Mouse (Mus musculus): ENCODE measurements around the gene Phlda2. TPM values are rescaled to one million over a fixed set of nuclear protein-coding genes. Genes with fewer than 3 reads are reported as not detected.

Gene Phlda2
- polyA plus RNA-seq, 1 experiment from 2014 or later: 10.5 TPM

DNA sequence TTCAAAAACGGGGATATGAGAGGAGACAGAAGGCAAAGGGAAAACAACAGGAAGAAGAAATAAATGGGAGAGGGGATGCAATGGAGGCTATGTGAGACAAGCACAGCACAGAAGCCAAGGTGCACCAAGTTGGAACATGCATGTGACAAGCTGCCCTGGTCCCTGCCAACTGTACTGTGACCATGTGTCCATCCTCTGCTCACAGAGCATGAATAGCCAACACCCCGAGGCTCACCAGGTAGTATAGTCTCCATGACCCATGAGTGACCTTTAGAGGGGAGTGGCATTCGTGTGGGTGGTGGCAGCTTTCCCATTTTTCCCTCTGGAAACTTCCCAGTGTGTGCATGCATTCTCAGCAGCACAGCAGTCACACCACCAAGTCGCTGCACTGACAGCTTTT is 16.4 kb upstream of the Phlda2 start:
- H3K9ac ChIP-seq: no peak overlapping the region
- 82% methylated on average over 4 of the region's 4 CpGs for WGBS
- no peak overlapping the region for H3K4me3 ChIP-seq
- no peak for ATAC-seq (ENCODE audit: insufficient number of reproducible peaks, low FRiP score, low TSS enrichment, low read depth)
- no peaks in the 10 kb centered on the region for H3K4me1 ChIP-seq
- H3K27ac ChIP-seq: no peak overlapping the region
- H3K36me3 ChIP-seq: peaks cover 95% of the 10 kb centered on the region
- no peaks in the 10 kb centered on the region for H3K9me3 ChIP-seq
- no peak overlapping the region for H3K4me2 ChIP-seq
- no peaks in the 10 kb centered on the region for H3K27me3 ChIP-seq

DNA sequence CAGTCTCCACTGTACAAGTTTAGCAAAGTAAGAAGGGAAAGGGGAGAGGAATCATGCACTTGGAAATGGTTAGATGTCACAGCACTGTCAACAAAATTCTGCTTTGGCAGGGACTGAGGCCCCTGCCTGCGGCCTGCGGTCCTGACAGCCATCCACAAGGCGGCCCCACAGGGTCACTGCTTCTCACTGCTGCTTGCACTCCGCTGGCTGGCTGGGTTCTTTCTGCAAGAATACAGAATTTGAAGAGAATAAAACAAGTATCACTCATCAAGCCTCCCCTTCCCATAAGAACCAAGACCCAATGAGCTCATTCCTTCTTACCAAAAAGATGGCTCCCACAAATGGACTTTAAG is 11.4 kb upstream of the Phlda2 start:
- H3K4me3 ChIP-seq: no peak overlapping the region
- no peak for ATAC-seq (ENCODE audit: insufficient number of reproducible peaks, low FRiP score, low TSS enrichment, low read depth)
- H3K36me3 ChIP-seq: peaks cover 75% of the 10 kb centered on the region
- H3K9me3 ChIP-seq: no peaks in the 10 kb centered on the region
- H3K4me2 ChIP-seq: no peak overlapping the region
- no peaks in the 10 kb centered on the region for H3K4me1 ChIP-seq
- H3K27me3 ChIP-seq: no peaks in the 10 kb centered on the region
- WGBS: 93% methylated on average over 4 of the region's 4 CpGs
- no peak overlapping the region for H3K9ac ChIP-seq
- no peak overlapping the region for H3K27ac ChIP-seq

DNA sequence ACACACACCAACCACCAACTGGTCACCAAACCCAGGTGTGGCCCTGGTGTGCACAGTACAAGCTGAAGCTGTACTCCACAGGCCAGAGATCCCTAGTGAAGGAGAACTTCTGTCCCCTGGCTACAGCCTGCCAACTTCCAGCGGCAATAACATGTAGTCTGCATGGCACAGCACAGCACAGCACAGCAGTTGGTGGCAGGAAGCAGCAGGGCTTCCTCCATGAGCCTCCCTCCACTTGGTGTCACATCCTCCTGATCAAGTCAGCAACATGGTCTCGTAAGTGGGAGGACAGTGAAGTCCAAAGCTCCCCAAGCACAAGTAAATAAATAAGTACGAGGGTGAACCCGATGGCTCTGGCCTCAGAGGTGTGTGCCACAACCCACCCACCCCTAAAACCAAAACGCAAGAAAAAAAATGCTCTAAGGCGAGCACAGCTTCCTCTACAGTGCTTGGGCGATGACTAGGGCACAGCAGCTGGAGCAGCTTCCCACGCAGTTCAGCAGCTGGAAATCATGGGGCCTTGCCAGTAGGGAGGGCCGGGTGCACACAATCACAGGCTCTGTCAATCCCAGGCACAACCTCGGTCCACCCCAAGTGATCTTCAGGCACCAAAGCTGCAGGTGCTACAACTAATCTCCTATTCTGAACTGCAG is 10.9 kb upstream of the Phlda2 start:
- Histone ChIP-seq H3K27me3 (no peaks in the 10 kb centered on the region), H3K9me3 (no peaks in the 10 kb centered on the region), H3K4me2 (no peak overlapping the region), H3K9ac (no peak overlapping the region), H3K27ac (no peak overlapping the region), H3K36me3 (peaks cover 70% of the 10 kb centered on the region), H3K4me1 (no peaks in the 10 kb centered on the region), H3K4me3 (no peak overlapping the region)
- no peak for ATAC-seq (ENCODE audit: insufficient number of reproducible peaks, low FRiP score, low TSS enrichment, low read depth)
- WGBS: 86% methylated on average over 10 of the region's 10 CpGs

DNA sequence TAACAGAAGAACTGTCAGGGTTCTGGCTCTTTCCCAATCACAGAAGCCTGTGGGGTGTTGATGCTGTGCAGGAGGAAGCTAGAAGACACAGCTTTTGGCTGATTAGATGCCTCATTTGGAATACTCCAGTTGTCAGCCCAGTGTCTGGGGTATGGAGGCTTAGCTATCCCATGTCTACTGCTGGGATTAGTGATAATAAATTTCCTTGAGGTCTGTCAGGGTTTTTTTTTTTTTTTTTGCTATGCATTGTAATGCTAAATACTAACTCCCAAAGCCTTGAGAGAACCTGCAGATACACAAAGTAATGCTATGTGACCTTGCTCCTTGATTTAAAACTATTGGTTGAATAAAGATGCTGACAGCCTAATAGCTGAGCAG is 8.4 kb upstream of the Phlda2 start:
- no peak overlapping the region for H3K4me3 ChIP-seq

DNA sequence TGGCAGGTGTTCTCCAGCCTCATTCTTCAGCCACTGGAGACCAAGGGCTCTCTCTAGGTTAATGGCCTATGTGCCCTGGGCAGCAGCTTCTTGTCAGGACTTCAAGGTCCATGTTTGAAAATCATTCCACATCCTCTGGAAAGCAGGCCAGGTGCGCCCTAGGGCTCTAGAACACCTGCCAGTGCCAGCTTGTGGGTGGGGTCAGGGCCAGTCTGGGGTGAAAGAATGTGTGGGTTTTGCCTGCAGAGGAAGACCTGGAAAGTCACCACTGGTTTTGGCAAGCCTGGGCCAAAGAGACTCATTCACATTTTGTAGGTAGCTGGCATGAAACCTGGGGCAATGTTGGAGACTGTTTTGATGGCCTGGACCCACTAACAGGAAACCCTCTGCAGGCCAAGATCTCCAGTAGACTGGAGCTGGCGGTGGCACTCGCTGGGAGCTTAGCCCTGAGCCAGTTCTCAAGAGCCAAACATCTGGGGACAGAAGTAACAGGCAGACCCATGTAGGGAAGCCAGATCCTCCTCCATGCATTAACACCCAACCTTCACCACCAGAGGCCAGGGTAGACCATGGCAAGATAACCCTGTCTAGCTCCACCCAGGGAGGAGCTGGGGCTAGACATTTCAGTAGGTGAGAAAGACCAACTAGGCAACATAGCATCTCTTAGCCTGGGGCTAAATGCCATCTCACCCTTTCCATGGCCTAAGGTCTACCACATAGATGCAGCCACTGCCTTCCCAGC is 7.8 kb upstream of the Phlda2 start:
- no peak overlapping the region for H3K4me3 ChIP-seq
- no peak for ATAC-seq (ENCODE audit: insufficient number of reproducible peaks, low FRiP score, low TSS enrichment, low read depth)
- peaks cover 3% of the 10 kb centered on the region; the same call in 1 of the 2 replicates for H3K27me3 ChIP-seq
- no peaks in the 10 kb centered on the region for H3K9me3 ChIP-seq
- no peak overlapping the region for H3K9ac ChIP-seq
- no peak overlapping the region for H3K27ac ChIP-seq
- peaks cover 39% of the 10 kb centered on the region for H3K36me3 ChIP-seq
- H3K4me1 ChIP-seq: no peaks in the 10 kb centered on the region
- H3K4me2 ChIP-seq: no peak overlapping the region
- WGBS: 80% methylated on average over 3 of the region's 3 CpGs

More for the DNA sequence above, 8.4 kb upstream of the Phlda2 start:
- peaks cover 1% of the 10 kb centered on the region; the same call in 1 of the 2 replicates for H3K27me3 ChIP-seq
- no peak overlapping the region for H3K4me2 ChIP-seq
- no peaks in the 10 kb centered on the region for H3K4me1 ChIP-seq
- H3K9me3 ChIP-seq: no peaks in the 10 kb centered on the region
- no peak overlapping the region for H3K27ac ChIP-seq
- no peak overlapping the region for H3K9ac ChIP-seq
- peaks cover 45% of the 10 kb centered on the region for H3K36me3 ChIP-seq
- ATAC-seq (ENCODE audit: insufficient number of reproducible peaks, low FRiP score, low TSS enrichment, low read depth): no peak

DNA sequence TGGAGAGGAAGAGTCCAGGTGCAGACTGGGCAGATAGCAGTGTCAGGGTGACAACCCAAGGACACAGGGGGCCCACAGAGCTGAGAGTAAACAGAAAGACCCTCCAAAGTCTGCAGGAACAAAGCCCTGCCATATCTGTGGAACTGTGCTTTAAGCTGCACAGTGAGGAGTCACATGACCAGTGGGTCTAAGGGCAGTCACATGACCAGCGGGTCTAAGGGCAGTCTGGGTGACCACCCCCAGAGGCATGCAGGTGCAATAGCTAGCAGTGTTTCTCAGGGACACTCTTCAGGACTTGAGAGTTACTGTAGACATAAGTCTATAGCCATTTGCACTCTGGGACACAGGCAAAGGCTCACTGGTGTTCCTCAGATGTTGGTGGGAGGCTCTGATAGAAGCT is 6.6 kb upstream of the Phlda2 start:
- H3K4me2 ChIP-seq: no peak overlapping the region
- H3K9ac ChIP-seq: no peak overlapping the region
- ATAC-seq (ENCODE audit: insufficient number of reproducible peaks, low FRiP score, low TSS enrichment, low read depth): no peak
- no peaks in the 10 kb centered on the region for H3K4me1 ChIP-seq
- no peaks in the 10 kb centered on the region for H3K9me3 ChIP-seq
- peaks cover 3% of the 10 kb centered on the region; the same call in 1 of the 2 replicates for H3K27me3 ChIP-seq
- H3K27ac ChIP-seq: no peak overlapping the region
- H3K4me3 ChIP-seq: no peak overlapping the region
- 75% methylated on average over 1 of the region's 1 CpGs for WGBS
- peaks cover 27% of the 10 kb centered on the region for H3K36me3 ChIP-seq

DNA sequence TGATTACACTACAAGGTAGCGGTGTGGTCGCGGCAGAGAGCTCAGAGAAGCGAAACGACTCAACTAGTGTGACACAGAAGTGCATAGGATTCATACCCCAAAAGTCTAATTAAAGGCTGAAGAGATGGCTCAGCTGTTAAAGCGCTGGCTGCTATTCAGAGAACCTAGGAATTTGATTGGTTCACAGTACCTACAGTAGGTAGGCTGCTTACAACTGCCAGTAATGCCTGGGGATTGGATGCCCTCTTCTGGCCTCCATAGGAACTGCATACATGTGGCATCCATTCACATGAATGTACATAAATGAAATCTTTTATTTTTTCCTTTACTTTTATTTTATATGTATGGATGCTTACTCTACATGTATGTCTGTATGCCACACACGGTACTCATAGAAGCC is 3.7 kb upstream of the Phlda2 start:
- peaks cover 22% of the 10 kb centered on the region for H3K27me3 ChIP-seq
- H3K9me3 ChIP-seq: no peaks in the 10 kb centered on the region
- H3K27ac ChIP-seq: no peak overlapping the region
- H3K4me1 ChIP-seq: peaks cover 15% of the 10 kb centered on the region
- H3K9ac ChIP-seq: no peak overlapping the region
- 25% methylated on average over 7 of the region's 7 CpGs for WGBS
- ATAC-seq (ENCODE audit: insufficient number of reproducible peaks, low FRiP score, low TSS enrichment, low read depth): no peak
- no peak overlapping the region for H3K4me3 ChIP-seq
- H3K36me3 ChIP-seq: no peaks in the 10 kb centered on the region
- no peak overlapping the region for H3K4me2 ChIP-seq

GRCm38 (mm10) chr7:143506271-143506670 is 3.3 kb upstream of the Phlda2 start:
- no peak for ATAC-seq (ENCODE audit: insufficient number of reproducible peaks, low FRiP score, low TSS enrichment, low read depth)
- Histone ChIP-seq H3K4me2 (no peak overlapping the region), H3K9me3 (no peaks in the 10 kb centered on the region), H3K27me3 (peaks cover 26% of the 10 kb centered on the region), H3K9ac (no peak overlapping the region), H3K27ac (no peak overlapping the region), H3K36me3 (no peaks in the 10 kb centered on the region), H3K4me1 (peaks cover 19% of the 10 kb centered on the region), H3K4me3 (no peak overlapping the region)
- WGBS: 64% methylated on average over 7 of the region's 7 CpGs

- peaks cover 21% of the 10 kb centered on the region for H3K4me1 ChIP-seq
- ATAC-seq (ENCODE audit: insufficient number of reproducible peaks, low FRiP score, low TSS enrichment, low read depth): no peak
- no peak overlapping the region for H3K4me2 ChIP-seq
- no peak overlapping the region for H3K27ac ChIP-seq
- no peaks in the 10 kb centered on the region for H3K9me3 ChIP-seq
- peaks cover 31% of the 10 kb centered on the region for H3K27me3 ChIP-seq
- H3K9ac ChIP-seq: no peak overlapping the region
- H3K36me3 ChIP-seq: no peaks in the 10 kb centered on the region
- WGBS: 25% methylated on average over 11 of the region's 11 CpGs
- H3K4me3 ChIP-seq: no peak overlapping the region
Measured at GRCm38 (mm10) chr7:143505823-143506222, 2.9 kb upstream of the Phlda2 start.

GRCm38 (mm10) chr7:143505411-143505810 is 2.5 kb upstream of the Phlda2 start:
- H3K27me3 ChIP-seq: peaks cover 35% of the 10 kb centered on the region
- WGBS: 82% methylated on average over 2 of the region's 2 CpGs
- H3K36me3 ChIP-seq: no peaks in the 10 kb centered on the region
- H3K4me1 ChIP-seq: peaks cover 23% of the 10 kb centered on the region
- no peak for ATAC-seq (ENCODE audit: insufficient number of reproducible peaks, low FRiP score, low TSS enrichment, low read depth)
- H3K9me3 ChIP-seq: no peaks in the 10 kb centered on the region
- no peak overlapping the region for H3K4me2 ChIP-seq
- no peak overlapping the region for H3K27ac ChIP-seq
- H3K4me3 ChIP-seq: no peak overlapping the region
- no peak overlapping the region for H3K9ac ChIP-seq

DNA sequence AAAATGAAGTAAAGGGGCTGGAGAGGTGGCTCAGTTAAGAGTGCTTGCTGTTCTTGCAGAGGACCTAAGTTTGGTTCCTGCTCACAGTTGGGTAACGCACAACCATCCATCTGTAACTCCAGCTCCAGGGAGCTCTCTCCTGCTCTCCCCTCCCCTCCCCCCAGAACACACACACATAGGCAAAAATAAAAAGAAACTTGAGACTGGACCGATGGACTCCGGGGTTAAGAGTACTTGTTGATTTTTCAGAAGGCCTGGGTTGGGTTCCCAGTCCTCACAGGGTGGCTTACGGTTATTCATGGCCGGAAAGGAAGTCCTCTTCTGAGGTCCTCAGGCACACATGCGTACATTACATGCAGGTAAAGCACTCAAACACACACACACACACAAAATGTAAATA is 976 bp upstream of the Phlda2 start:
- Histone ChIP-seq H3K27ac (no peak overlapping the region), H3K27me3 (peaks cover 44% of the 10 kb centered on the region), H3K4me2 (no peak overlapping the region), H3K4me3 (no peak overlapping the region), H3K9me3 (no peaks in the 10 kb centered on the region), H3K36me3 (no peaks in the 10 kb centered on the region), H3K4me1 (peaks cover 23% of the 10 kb centered on the region), H3K9ac (no peak overlapping the region)
- ATAC-seq (ENCODE audit: insufficient number of reproducible peaks, low FRiP score, low TSS enrichment, low read depth): no peak
- WGBS: 88% methylated on average over 6 of the region's 6 CpGs

- Histone ChIP-seq H3K9me3 (no peaks in the 10 kb centered on the region), H3K4me2 (peak overlapping the region; percentile 92), H3K27ac (no peak overlapping the region), H3K27me3 (peaks cover 44% of the 10 kb centered on the region), H3K36me3 (no peaks in the 10 kb centered on the region), H3K4me1 (peaks cover 23% of the 10 kb centered on the region), H3K4me3 (peak overlapping the region; percentile 49), H3K9ac (peak overlapping the region; percentile 40)
- 1% methylated on average over 55 of the region's 55 CpGs for WGBS
- no peak for ATAC-seq (ENCODE audit: insufficient number of reproducible peaks, low FRiP score, low TSS enrichment, low read depth)
Measured at GRCm38 (mm10) chr7:143501643-143502417, 1.1 kb downstream of the Phlda2 start.
